Mouse (Mus musculus): ENCODE measurements around the gene Cbx3. TPM values are rescaled to one million over a fixed set of nuclear protein-coding genes. Genes with fewer than 3 reads are reported as not detected.

The Cbx3 gene
- 10 to 100 TPM; 48.2 to 55.3 TPM for total RNA-seq (2021)
- long read RNA-seq, experiment 1, transcript Cbx3-201 (6 exons, 1,889 nt), result major isoform, 39 of 41 reads
- long read RNA-seq, experiment 1, partial matches to known transcripts, result 0 of 41 reads
- long read RNA-seq, experiment 1, other reads (novel, unspliced or antisense), result 2 of 41 reads
- long read RNA-seq, experiment 2, transcript Cbx3-201 (6 exons, 1,889 nt), result major isoform, 39 of 44 reads
- long read RNA-seq, experiment 2, partial matches to known transcripts, result 3 of 44 reads
- long read RNA-seq, experiment 2, other reads (novel, unspliced or antisense), result 2 of 44 reads

DNA sequence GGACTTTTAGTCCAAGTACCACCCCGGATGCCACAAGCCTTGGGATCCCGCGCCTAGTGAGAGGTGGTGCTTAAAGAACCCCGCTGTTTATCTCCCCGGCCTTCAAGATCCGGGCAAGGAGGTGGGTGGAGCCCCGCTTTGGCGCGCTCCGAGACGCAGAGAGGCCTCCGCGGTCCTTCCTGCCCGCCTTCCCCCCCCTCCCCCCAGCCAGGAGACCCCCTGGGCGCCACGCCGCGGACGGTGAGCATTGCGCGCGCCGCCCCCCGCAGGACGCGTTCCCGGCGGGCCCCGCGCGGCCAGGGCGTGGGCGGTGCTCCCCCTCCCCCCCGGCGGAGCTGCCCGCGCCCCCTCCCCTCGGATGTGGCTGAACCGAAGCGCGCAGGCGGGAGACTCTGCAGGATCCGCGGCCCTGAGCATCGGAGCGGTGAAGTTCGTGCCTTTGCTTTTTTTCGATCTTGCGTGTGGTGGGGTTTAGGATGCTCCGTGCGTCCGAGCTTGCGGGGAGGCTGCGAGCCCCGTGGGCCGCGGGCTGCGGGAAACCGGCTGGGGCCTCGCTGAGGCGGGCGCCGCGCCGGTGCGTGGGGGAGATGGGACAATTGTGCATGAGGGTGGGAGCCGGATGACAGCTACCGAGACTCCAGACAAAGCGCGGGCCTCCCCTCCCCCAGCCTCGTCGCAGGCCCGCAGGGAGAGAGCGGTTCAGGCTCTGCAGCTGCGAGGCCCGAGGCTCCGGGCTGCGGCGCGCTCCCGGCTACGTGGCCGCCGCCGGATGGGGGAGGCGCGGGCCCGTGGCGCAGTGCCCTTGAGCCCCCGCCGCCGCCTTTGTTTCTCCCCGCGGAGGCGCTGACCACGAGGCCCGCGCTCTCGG, at the start of gene Cbx3:
Cbx3 (plus strand) TSS at position 50 of the 868 bp plus-strand sequence.
- intact Hi-C loops (cut with DNase I; ENCODE audit: low total_unique reads), result no loop called here

DNA sequence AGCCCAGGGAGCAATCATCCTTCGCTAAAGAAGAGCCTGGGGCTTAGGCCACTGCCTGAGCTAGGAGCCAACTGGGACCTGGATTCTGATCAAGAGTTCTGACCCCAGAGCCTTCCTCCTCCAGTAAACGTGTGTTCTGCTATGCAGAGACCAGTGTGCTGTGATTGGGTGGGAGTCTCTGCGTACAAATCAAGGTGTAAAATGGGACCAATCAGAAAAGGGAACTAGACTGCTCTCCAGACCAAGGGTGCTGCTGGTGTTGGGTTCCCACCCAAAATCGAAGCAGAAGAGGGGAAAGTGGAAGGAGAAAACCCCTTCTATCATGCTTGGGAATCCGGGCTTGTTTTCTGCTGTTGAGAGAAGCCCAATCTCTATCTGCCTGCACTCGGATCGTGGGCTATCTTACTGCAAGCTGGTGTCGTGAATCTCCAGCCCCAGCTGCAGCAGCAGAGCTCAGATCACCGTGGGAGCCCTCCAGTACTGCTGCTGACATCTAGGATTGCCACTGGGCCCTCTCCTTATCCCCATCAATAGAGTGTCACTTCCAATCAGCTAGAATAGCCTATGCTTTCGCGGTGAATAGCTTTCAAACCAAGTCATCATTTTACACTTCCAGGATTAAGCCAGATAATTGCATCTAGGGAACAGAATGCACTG, 46.6 kb upstream of the Cbx3 start:
- no peak for DNase-seq

More for the DNA sequence above, at the start of gene Cbx3:
- peak; percentile 87 for DNase-seq

DNA sequence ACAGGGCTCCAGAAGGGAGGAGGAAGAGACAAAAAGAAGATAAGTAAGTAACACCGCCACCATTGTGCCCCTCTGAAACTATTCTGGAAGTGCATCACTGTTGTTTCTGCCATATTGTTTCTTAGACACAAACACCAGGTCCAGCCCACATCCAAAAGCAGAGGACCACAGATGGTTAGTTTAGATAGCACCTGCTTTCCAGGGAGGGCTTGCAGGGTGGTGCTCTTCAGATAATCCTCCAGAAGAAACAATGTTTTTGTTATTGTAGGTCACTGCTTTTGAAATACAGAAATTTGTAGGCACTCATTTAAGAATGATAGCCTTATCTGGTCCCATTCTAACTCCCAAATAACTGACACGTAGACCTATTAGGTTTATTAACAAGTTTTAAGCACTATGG, 45.6 kb upstream of the Cbx3 start:
- no peak for DNase-seq
- intact Hi-C loops (cut with DNase I; ENCODE audit: low total_unique reads), result no loop called here

More for the DNA sequence above, 46.6 kb upstream of the Cbx3 start:
- intact Hi-C loops (cut with DNase I; ENCODE audit: low total_unique reads), result no loop called here

DNA sequence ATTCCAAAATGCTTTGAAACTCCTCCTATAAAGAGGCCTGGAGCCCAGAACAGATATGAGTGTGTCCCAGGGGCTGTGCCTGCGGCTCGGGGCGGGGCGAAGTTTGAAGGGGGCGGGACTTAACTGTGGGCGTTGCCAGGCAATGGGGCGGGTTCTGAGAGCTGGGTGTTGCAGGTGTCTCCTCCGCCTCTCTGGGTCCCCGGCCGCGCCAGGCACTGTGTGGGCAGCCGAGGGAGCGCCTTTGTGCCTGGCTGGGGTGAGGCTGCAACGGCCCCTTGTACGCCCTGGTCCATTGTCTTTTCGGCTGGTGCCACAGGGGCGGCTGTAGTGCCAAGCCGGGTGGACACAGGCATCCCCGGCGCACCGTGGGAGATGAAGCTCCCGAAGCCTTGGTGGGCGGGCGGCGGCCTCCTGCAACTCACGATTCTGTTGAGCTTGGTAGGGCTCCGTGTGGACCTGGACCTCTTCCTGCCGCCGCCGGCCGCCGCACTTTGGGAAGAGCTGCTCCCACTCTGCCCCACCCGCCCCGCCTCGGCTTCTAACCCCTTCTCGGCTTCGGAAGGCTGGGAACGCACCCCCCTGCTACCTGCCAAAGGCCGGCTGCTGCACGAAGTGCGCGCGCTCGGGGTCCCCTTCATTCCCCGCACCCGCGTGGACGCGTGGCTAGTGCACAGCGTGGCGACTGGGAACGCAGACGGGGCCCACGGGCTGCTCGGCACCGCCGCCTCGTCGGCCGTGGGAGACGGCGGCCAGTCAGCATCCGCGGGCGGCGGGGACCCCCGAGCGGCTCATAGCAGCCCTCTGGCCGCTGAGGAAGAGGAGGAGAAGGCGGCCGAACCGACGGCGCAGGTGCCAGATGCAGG, 37.4 kb upstream of the Cbx3 start, which contains the start of gene Nfe2l3:
Nfe2l3 (plus strand) TSS at position 136 of the 863 bp plus-strand sequence.
- peak; percentile 26 for DNase-seq
- intact Hi-C loops (cut with DNase I; ENCODE audit: low total_unique reads), result no loop called here

DNA sequence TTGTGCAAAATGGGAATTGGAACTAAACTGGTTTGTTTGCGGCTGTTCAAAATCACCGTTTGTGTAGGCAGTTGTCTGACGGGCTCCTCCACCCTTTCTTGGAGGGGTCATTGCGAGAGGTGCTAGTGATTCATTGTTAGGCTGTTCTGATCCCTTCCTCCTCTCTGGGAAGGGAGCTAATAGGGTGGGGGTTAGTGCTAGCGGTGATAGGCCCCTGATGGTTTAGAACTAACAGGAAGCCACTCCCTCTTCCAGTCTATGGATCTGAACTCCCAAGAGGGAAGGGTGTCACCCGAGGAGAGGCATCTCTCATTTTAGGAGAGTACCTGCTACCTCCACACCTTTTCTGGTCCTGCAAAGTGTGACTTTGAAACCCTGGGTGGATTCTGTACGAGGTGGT, 35.9 kb upstream of the Cbx3 start:
- DNase-seq, result no peak
- intact Hi-C loops (cut with DNase I; ENCODE audit: low total_unique reads), result no loop called here

DNA sequence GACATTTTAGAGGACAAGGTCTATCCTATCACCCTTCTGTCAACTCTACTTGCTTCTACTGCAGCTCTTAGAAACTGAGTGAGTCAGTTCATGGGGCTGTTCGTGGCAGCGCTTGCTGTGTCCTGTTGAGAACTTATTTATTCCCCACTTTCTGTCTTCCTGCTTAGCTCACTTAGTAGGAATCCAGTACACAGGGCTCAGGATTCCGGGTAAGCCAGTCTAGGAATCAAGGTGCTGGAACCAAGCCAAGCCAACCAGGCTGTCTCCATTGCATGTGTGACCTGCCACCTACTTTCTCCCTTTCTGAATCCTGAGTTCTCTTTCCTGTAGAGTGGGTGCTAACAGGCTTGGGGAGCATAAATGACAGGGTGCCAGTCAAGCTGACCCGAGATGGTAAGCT, 32.5 kb upstream of the Cbx3 start:
- intact Hi-C loops (cut with DNase I; ENCODE audit: low total_unique reads), result no loop called here

DNA sequence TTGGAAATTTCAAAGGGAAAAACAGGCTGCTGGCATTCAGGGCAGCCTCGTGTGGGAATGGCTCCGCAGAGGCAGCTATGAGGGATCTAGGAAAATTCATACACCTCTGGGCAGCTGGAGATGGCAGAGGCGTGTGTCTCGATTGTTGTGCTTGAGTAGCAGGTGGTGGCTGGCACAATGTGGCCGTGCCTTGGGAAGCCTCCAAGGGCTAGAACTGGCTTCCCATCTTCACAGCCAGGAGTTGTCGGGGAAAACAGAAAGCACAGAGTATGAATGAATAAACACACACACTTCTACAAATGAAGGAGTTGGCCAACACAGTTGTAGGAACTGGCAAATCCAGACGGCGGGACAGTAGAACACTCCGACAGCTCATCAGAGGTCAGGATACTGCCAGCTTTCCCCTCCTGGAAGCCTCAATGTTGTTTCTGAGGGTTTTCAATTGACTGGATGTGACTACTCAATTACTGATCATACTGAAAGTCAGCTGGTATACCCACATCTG, 31.3 kb upstream of the Cbx3 start:
- intact Hi-C loops (cut with DNase I; ENCODE audit: low total_unique reads), result no loop called here
- no peak for DNase-seq

More for the DNA sequence above, 32.5 kb upstream of the Cbx3 start:
- DNase-seq, result no peak

DNA sequence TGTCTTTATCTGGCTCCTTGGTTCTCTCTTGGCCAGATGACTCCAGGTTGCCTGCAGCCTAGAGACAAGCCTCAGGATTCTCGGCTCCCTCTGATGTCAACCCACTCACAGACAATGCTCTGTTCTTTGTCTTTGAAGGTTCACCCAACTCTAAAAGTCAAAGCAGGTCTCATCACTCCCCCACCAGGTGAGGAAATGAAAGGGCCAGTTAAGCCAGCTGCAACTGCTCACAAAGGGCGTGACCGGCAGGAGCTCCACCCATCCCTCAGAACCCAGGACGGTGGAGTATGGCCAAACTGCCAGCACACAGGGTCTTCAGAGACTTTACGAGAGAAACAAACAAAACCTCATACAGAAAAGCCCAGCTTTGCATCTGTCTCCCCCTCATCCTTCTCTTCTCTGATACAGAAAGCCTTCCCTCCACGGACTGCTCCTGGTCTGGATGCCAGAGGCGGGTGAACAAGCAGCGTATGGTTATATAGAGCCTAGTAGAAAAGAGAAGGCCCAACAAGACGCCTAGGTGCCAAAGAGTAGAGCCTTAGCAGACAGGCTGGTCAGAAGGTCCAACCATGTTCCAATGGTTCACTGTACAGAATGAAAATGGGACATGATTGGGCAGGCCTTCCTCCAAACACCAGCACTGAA, 27.8 kb upstream of the Cbx3 start:
- no peak for DNase-seq
- intact Hi-C loops (cut with DNase I; ENCODE audit: low total_unique reads), result no loop called here

DNA sequence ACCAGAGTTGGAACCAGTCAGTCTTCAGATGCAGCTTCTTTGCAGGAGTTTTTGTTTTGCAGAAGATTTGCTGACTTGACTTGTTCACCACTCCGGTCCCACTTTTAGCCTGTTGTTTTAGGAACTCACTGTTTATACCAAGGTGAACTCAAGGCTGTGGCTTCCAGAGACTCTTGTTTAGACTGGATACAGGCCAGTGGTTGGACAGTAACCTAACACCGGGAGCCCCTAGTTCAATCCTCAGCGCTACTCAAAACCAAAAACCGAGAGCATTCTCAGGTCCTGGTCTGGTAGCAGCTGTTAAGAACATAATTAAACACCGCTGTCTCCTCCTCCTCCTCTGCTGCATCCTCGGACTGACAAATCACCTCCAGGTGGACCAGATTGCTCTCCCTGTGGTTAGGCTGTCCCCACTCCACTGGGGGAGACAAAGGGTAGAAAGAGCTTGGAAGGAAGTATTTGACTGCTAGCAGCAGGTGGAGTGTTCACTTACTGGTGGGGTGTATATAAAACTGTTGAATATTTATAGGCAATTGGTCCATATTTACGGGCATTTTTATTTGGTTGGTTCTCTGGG, 17.1 kb upstream of the Cbx3 start:
- DNase-seq, result no peak
- intact Hi-C loops (cut with DNase I; ENCODE audit: low total_unique reads), result no loop called here

DNA sequence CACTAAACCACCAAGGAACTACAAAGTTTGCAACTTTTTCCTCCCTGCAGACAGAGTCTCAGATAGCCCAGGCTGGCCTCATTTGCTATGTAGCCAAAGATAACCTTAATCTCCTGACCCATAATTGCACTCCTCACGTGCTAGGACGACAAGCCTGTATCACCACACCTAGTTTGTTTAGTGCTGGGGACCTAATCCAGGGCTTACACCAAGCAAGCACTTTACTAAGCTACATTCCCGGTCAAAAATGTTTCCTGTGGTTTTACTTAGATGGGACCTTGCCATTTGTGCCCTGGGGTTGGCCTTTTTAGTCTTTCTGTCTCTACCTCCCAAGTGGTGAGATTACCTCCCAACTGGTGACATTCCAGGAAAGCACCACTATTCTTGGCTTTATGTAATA, 15.2 kb upstream of the Cbx3 start:
- no peak for DNase-seq
- intact Hi-C loops (cut with DNase I; ENCODE audit: low total_unique reads), result no loop called here

DNA sequence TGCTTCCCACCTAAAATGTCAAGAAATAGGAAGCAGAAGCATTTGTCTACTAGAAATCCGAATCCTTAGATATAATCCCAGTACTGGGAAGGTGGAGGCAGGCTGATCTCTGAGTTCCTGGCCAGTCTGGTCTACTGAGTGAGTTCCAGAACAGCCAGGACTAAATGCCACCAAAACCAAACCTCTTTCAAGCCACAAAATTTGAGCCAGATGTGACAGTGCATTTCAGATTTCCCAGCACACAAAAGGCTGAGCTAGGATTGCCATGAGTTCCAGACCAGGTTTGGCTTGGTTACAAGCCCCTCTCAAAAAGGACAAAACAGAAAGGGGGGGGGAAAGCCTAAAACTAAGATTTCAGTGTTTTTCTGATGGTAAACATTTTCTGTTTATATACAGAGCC, 14.0 kb upstream of the Cbx3 start:
- no peak for DNase-seq
- intact Hi-C loops (cut with DNase I; ENCODE audit: low total_unique reads), result no loop called here

DNA sequence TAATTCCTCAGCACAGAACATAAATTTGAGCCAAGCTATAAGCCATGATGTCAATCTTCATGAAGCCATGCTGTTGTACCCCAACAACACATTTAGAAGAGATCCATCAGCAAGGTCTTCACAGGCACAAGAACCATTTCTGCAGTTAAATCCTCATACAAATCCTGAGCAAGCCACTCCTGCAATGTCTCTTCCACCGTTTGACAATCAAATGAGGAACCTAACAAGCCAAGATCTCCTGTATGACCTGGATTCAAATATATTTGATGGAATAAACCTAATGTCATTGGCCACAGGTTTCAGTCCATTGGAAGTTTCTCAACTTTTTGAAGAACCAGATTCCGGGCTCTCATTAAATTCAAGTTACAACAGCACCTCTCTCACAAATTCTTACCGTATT, 12.9 kb upstream of the Cbx3 start:
- intact Hi-C loops (cut with DNase I; ENCODE audit: low total_unique reads), result no loop called here
- DNase-seq, result no peak

DNA sequence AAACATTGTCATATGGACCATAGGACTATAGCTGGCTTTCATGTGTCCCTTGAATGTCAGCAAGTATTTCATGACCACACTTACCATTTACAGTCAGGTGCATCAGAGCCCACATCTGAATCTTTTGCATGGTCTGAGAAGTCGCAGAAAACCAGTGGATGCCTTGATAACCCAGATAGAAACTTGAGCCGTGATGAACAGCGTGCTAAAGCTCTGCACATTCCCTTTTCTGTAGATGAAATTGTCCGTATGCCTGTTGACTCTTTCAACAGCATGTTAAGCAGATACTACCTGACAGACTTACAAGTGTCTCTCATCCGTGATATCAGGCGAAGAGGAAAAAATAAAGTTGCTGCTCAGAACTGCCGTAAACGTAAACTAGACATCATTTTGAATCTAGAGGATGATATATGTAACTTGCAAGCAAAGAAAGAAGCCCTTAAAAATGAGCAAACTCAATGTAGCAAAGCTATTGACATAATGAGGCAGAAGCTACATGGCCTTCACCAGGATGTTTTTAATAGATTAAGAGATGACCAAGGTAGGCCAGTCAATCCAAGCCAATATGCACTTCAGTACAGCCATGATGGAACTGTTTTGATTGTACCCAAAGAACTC, 12.3 kb upstream of the Cbx3 start:
- intact Hi-C loops (cut with DNase I; ENCODE audit: low total_unique reads), result no loop called here
- DNase-seq, result no peak

DNA sequence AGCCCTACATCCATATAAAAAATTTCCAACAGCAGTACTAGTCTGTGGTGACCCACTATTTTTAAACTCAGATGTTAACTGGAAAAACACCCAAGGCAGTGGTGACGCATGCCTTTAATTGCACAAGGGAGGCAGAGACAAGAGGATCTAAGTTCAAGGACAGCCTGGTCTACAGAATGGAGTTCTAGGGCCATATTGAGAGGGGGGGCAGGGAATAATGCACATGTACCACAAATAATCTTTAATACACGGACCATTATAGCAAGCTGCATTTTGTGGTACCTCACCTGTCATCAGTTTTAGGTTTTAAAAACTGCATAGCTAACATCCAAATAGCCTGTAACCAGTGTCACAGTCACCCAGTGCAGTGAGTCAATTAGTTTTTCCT, 11.2 kb upstream of the Cbx3 start:
- intact Hi-C loops (cut with DNase I; ENCODE audit: low total_unique reads), result no loop called here
- no peak for DNase-seq

DNA sequence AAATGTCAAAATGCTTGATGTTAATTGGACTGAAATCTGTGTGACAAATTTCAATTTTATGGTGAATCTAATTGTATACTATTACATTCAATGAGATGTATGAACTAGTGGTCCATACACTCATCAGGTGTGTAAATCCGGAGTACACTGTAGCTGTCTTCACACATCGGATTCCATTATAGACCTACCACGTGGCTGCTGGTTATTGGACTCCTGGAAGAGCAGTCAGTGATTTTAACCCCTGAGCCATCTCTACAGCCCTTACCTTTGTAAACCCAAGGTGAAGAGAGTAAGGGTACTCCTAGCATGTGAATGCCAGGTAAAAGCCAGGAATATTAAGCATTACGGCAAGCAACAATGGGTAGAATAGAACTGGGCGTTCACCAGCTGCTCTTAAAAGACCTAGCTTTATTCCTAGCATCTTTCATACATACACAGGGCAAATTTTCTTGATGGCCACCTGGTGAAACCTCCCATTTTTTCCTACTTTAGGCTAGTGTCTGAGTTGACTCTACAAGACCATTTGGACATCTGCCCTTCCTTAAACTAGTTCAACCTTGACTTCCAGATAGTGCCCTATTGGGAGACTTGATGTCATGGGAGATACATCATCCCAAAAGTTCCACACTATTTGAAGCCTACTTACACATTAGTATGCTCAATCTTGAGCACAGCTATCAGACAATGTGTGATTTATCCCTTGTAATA, 10.7 kb upstream of the Cbx3 start:
- no peak for DNase-seq
- intact Hi-C loops (cut with DNase I; ENCODE audit: low total_unique reads), result no loop called here

DNA sequence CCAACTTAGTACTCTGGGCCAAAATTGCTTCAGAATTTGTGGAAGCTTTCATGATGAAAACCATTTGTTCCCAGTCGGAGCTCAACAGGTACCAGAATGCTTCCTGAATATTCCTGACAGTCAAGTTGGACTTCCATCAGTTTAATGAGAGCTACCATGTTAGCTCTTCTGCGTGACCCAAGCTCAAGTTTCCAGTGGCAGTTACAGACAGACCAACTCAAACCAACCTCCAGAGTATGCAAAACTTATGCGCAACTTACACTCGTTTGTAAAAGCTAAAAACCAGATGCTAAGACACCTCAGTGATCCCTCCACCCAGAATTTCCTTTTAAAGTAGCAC, 10.2 kb upstream of the Cbx3 start:
- intact Hi-C loops (cut with DNase I; ENCODE audit: low total_unique reads), result no loop called here
- no peak for DNase-seq

DNA sequence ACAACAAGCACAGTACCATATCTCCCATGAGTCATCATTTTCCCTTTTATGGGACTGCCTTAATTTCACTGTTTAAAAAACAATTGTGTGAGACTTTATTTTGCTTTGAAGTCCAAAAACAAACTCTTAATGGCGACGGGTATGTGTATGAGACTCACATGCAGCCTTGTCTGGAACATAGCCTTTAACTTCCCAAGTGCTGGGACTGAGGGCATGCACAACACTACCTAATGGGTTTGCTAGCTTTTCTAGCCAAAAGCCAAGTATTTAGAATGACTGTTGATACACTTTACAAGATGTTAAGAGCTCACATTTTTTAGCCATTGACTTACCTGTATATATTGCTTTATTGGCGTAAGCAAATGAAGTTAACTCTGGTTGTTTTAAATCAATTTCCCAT, 9.8 kb upstream of the Cbx3 start:
- intact Hi-C loops (cut with DNase I; ENCODE audit: low total_unique reads), result no loop called here
- no peak for DNase-seq

DNA sequence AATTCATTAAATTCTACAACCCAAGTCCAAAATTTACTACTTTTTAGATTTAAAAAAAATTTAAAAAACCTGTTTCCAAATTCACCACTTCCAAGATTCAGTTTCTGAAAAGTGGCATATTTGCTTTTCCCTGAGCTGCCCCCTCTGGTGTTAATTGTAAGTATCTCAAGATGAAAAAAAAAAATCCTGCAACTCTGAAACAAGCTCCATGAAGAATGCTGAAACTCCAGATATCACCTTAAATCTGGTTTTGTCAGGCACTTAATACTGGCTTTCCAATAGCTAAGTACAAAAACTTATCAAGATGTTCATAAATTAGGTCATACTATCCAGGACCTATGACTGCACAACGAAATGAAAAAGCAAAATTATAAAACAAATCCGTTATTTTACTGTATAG, 2.5 kb upstream of the Cbx3 start:
- intact Hi-C loops (cut with DNase I; ENCODE audit: low total_unique reads), result no loop called here
- no peak for DNase-seq

Measured in gastrocnemius, postnatal 14 days (tissue).